Mouse (Mus musculus) lung, embryonic 15.5 days (tissue): Measurements from ENCODE around the gene Casp4. TPM values are rescaled to one million over a fixed set of nuclear protein-coding genes. Genes with fewer than 3 reads are reported as not detected.
A peak's percentile ranks its signal among the peaks of the same experiment; 100 is the strongest.

ENCODE experiments used
- ATAC-seq: fragments of 200-750 bp; cut with Nextera tagmentation; 2 replicates; pipeline ENCODE4 v1.8.0; 2017; ENCODE audit warnings: moderate number of reproducible peaks, borderline replicate concordance; ENCODE audit not compliant: low FRiP score, low TSS enrichment; ENCODE audit errors: extremely low read depth
- H3K27ac ChIP-seq: fragments of 300-500 bp; sonication (generic); 2 replicates; pipeline ENCODE4 v1.5.1; 2015; ENCODE audit warnings: moderate library complexity, mild to moderate bottlenecking, inconsistent platforms
- H3K27me3 ChIP-seq: fragments of 300-500 bp; sonication (generic); 2 replicates; pipeline ENCODE4 v1.6.1; 2015; ENCODE audit warnings: inconsistent platforms
- H3K36me3 ChIP-seq: fragments of 300-500 bp; sonication (generic); 2 replicates; pipeline ENCODE4 v1.6.1; 2015; ENCODE audit warnings: inconsistent platforms
- H3K4me1 ChIP-seq: fragments of 300-500 bp; sonication (generic); 2 replicates; pipeline ENCODE4 v1.6.1; 2015; ENCODE audit warnings: inconsistent platforms
- H3K4me2 ChIP-seq: fragments of 300-500 bp; sonication (generic); 2 replicates; pipeline ENCODE4 v1.6.1; 2015; ENCODE audit warnings: inconsistent platforms, mild to moderate bottlenecking, moderate library complexity
- H3K4me3 ChIP-seq: fragments of 300-500 bp; sonication (generic); 2 replicates; pipeline ENCODE4 v1.5.1; 2015; ENCODE audit warnings: mild to moderate bottlenecking, inconsistent platforms
- H3K9ac ChIP-seq: fragments of 300-500 bp; sonication (generic); 2 replicates; pipeline ENCODE4 v1.6.1; 2015; ENCODE audit warnings: inconsistent platforms
- H3K9me3 ChIP-seq: fragments of 300-500 bp; sonication (generic); 2 replicates; pipeline ENCODE4 v1.6.1; 2016; ENCODE audit warnings: inconsistent platforms
- WGBS: fragments of 180-500 bp; shearing (Covaris S2); methylation state at CpG from one replicate; pipeline ENCODE4 v1.1.7; 2015; 5-methylcytosine and 5-hydroxymethylcytosine counted together
- polyA plus RNA-seq: library from polyadenylated mRNA; unstranded; fragments of >200 nt; fragmentation: Nextera tagmentation; extraction: Ambion mirVana; gene quantifications from 2 replicates; pipeline ENCODE4 v1.2.1, GENCODE M21; 2015

The Casp4 gene
- polyA plus RNA-seq: 0.80 and 0.83 TPM in 2 replicates

- Histone ChIP-seq H3K4me2 (no peak within 1 kb of the TSS), H3K4me1 (no peaks in the 10 kb centered on the region), H3K4me3 (peak within 1 kb of the TSS; percentile 12; the same call in 1 of the 2 replicates), H3K9me3 (no peaks in the 10 kb centered on the region), H3K27me3 (no peaks in the 10 kb centered on the region), H3K36me3 (no peaks in the 10 kb centered on the region), H3K9ac (no peak within 1 kb of the TSS), H3K27ac (no peak within 1 kb of the TSS)
- WGBS: 52% methylated on average over 5 of the region's 5 CpGs
- no peak for ATAC-seq
These were observed at the start of gene Casp4 for GRCm38 (mm10) chr9:5308561-5308960. Gene Casp4, plus strand, starts transcription at chr9:5308828.

DNA sequence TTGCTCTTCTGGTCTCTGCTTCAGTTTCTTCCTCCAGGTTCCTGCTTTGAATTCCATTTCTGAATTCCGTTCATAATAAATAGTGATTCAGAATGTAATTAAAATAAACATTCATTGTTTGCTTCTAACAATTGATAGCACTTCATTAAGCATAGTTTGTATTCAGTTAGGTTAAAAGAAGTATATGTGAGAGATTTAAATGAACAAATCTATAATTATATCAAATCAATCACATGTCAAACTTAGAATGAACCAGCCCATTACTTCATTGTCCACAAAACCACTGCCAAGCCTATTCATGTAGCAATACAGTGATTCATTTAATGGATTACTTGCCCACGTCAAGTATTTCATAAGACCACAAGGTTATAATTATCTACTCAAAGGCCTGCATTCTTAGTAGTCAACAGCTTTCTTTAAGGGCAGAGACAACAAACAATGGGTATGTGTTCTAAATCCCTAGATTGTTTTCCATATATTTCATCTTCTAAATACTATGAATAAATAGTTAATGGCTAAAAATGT, 44.6 kb upstream of the Casp4 start:
- no peaks in the 10 kb centered on the region for H3K36me3 ChIP-seq
- H3K4me3 ChIP-seq: no peak overlapping the region
- no peak overlapping the region for H3K9ac ChIP-seq
- no peak for ATAC-seq
- WGBS: 59% methylated on average over 2 of the region's 2 CpGs
- no peaks in the 10 kb centered on the region for H3K4me1 ChIP-seq
- no peak overlapping the region for H3K4me2 ChIP-seq
- H3K9me3 ChIP-seq: no peaks in the 10 kb centered on the region
- H3K27ac ChIP-seq: no peak overlapping the region
- no peaks in the 10 kb centered on the region for H3K27me3 ChIP-seq

DNA sequence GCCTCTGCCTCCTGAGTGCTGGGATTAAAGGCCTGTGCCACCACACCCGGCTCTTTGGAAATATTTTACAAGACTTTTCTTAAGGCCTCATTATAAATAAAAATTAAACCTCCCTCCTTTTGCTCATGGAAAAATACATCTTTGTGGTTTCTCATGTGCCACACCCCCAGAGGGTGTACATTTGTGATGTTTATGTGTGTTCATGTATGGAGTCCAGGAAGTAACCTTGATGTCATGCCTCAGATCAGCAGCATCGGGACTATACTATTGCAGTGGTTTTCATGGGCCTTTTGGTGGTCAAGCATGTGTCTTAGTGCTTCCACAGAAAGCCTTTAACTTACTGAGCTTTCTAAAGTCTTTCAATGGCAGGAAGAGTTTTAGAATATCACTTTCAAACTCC, 38.4 kb upstream of the Casp4 start:
- Histone ChIP-seq H3K36me3 (no peaks in the 10 kb centered on the region), H3K4me1 (no peaks in the 10 kb centered on the region), H3K4me2 (no peak overlapping the region), H3K27ac (no peak overlapping the region), H3K27me3 (no peaks in the 10 kb centered on the region), H3K4me3 (no peak overlapping the region), H3K9me3 (no peaks in the 10 kb centered on the region), H3K9ac (no peak overlapping the region)
- WGBS: 86% methylated on average over 2 of the region's 2 CpGs
- no peak for ATAC-seq

DNA sequence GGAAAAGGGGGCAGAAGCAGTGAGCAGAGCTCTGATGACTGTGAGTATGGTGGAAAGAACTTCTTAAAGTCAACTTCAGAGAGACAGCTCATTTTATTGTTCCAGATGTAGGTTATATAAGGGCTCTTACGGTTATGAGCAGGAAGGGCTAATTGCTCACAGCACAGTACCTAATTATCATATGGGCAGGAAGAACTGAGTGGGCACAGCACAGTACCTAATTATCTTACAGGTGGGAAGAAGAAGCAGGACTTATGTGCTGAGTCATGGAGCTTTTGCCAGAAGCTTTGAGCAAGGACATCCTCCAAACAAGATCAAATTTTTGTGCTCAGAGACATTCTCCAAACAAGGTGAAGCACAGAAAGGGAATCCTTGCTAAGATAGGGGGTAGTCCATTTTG, 37.7 kb upstream of the Casp4 start:
- Histone ChIP-seq H3K4me3 (no peak overlapping the region), H3K9me3 (no peaks in the 10 kb centered on the region), H3K36me3 (no peaks in the 10 kb centered on the region), H3K9ac (no peak overlapping the region), H3K27me3 (no peaks in the 10 kb centered on the region), H3K4me1 (no peaks in the 10 kb centered on the region), H3K27ac (no peak overlapping the region), H3K4me2 (no peak overlapping the region)
- WGBS: 67% methylated on average over 1 of the region's 1 CpGs
- ATAC-seq: no peak

DNA sequence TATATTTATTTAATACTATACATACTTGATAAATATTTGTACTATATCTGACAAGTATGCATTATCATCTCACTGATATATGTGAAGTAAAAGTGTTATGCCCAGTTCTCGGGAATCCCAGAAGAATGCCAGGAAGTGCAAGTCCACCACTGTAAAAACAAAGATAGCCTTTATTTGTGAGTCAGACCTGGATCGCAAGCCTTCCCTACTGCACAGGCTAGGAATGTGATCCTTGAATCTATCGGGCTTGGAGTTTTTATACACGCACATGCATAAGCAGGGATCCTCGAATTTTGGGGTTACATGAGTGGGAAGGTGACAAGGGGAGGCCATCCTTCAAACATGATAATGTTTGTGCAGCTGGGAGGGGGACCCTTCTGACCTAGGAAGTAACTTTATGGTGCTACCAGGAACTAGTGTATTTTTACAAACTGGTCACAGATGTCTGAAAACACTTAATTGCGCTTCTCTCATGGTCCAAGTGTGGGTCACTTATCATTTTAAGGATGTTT, 37.2 kb upstream of the Casp4 start:
- 47% methylated on average over 6 of the region's 6 CpGs for WGBS
- Histone ChIP-seq H3K4me2 (no peak overlapping the region), H3K9me3 (no peaks in the 10 kb centered on the region), H3K27ac (no peak overlapping the region), H3K4me1 (no peaks in the 10 kb centered on the region), H3K36me3 (no peaks in the 10 kb centered on the region), H3K4me3 (no peak overlapping the region), H3K9ac (no peak overlapping the region), H3K27me3 (no peaks in the 10 kb centered on the region)
- no peak for ATAC-seq

DNA sequence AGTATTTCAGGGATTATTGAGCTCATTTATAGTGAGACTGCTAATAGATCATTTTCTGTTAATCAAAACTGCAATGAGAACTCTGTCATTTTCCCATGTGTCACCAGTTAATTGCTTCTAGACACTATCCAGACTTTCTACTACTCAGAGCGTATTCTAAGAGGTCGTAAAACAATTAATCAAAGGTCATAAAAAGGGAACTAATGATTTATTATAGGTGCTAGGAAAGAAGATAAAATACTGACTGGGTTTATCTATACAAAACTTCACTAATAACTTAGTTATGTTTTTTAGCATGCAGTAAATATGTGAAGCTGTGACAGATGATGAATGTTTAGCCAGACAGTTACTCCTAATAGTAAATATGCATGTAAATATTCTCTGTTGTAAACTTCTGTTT, 22.6 kb upstream of the Casp4 start:
- H3K27me3 ChIP-seq: no peaks in the 10 kb centered on the region
- H3K9me3 ChIP-seq: no peaks in the 10 kb centered on the region
- no peak overlapping the region for H3K4me2 ChIP-seq
- ATAC-seq: no peak
- no peak overlapping the region for H3K9ac ChIP-seq
- no peaks in the 10 kb centered on the region for H3K4me1 ChIP-seq
- 71% methylated on average over 2 of the region's 2 CpGs for WGBS
- H3K27ac ChIP-seq: no peak overlapping the region
- H3K4me3 ChIP-seq: no peak overlapping the region
- H3K36me3 ChIP-seq: no peaks in the 10 kb centered on the region

DNA sequence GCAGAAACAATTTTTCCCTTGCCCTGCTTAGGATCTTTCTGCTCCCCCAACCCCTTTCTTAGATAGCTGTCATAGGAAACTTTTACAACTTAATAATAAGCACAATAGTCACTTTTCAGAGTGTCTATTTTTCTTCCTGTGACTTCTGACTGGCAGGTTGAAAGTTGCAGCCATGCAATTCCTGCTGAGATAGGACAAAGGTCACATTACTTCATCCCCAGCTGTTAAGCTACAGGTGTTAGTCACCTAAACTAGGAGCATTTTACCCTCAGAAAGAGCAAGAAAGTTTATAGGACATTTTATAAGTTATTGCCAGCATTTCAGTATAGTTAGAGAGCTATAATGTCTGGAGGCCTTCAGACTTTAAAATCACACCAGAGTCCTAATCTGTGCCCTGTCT, 22.0 kb upstream of the Casp4 start:
- Histone ChIP-seq H3K9me3 (no peaks in the 10 kb centered on the region), H3K27ac (no peak overlapping the region), H3K4me3 (no peak overlapping the region), H3K27me3 (no peaks in the 10 kb centered on the region), H3K36me3 (no peaks in the 10 kb centered on the region), H3K9ac (no peak overlapping the region), H3K4me1 (no peaks in the 10 kb centered on the region), H3K4me2 (no peak overlapping the region)
- no peak for ATAC-seq

DNA sequence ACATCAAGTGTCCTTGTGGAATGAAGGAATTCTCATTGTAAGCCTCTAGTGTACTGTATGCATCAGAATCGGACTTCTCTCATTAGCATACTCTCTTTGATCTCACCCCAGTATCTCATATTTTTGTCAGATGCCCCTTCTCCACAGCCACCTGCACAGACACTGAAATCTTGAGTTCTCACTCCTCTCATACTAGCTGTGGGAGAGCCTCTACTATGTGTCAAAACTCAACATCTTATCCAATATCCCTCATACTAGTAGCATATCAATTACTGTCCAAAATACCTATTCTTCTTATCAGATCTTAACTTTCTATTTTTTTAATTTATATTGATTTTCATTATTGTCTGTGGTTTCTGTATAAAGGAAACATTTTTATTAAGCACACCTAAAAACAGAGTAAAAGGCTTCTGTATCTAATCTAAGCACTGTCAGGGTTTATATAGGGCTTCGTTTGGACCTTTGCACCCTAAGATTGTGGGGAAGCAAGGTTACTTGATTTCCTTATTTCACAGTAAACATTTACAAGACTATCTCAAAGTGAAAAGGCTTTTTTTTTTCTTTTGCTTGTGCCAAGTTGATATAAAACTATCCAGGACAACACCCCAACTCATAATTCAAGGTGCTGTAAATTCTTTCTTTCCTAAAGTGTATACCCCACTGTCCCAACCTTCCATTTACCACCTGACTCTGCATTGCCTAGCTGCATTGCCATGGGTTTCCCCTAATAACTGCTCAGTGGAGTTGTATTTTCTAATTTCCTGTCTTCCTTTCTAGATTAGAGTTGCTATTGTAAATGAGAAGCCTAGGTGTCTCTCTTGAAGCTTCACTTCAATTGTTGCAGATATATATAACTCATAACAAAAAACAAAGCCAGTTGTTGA, 12.0 kb upstream of the Casp4 start:
- Histone ChIP-seq H3K36me3 (no peaks in the 10 kb centered on the region), H3K4me3 (no peak overlapping the region), H3K27ac (no peak overlapping the region), H3K9ac (no peak overlapping the region), H3K4me1 (no peaks in the 10 kb centered on the region), H3K4me2 (no peak overlapping the region), H3K27me3 (no peaks in the 10 kb centered on the region), H3K9me3 (no peaks in the 10 kb centered on the region)
- WGBS: 55% methylated on average over 2 of the region's 2 CpGs
- ATAC-seq: no peak

DNA sequence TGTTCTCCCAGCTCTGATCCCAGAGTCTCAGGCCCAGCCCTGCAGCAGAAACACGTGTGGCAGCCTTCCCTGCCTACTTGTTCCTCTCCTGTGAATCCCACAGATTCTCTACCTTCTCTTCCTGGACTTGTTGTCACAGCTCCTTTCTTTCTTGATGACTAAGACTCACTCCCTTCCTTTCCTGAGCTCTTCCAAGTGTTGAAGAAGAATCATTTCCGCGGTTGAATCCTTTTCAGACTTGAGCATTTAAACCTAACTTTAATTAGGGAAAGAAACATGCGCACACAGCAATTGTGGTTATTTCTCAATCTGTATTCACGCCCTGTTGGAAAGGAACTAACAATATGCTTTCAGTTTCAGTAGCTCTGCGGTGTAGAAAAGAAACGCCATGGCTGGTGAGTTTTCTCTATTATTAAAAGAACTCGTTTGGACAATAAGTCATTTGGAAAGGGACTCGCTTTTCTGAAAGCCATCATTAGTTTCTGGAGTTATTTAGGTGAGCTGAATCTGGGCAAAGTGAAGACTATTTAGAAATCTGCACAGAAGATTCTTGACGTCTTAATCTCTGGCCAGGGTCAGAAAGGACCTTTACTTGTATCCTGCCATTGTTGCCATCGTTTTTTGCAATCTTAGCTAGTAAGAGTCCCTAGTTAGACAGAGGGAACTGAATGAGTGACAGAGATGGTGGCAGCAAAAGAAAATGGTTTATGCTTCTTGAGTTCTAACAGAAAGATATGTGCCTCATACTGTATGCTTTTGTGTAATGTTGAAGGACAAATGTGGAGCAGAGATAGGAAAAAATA, 10.1 kb upstream of the Casp4 start, which contains the start of gene Casp1:
Casp1 (plus strand) TSS at position 189 of the 803 bp plus-strand sequence.
- no peaks in the 10 kb centered on the region for H3K27me3 ChIP-seq
- WGBS: 75% methylated on average over 11 of the region's 11 CpGs
- H3K9me3 ChIP-seq: no peaks in the 10 kb centered on the region
- H3K9ac ChIP-seq: no peak within 1 kb of the TSS
- no peak within 1 kb of the TSS for H3K4me2 ChIP-seq
- H3K27ac ChIP-seq: no peak within 1 kb of the TSS
- no peak within 1 kb of the TSS for H3K4me3 ChIP-seq
- no peaks in the 10 kb centered on the region for H3K36me3 ChIP-seq
- ATAC-seq: no peak
- H3K4me1 ChIP-seq: no peaks in the 10 kb centered on the region

DNA sequence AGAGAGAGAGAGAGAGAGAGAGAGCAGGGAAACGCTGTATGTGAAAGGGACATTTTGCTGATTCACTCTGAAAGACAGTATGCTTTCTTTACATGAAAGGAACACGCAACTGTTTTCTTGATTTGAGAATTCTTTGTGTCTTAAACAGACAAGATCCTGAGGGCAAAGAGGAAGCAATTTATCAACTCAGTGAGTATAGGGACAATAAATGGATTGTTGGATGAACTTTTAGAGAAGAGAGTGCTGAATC, 9.6 kb upstream of the Casp4 start:
- no peaks in the 10 kb centered on the region for H3K9me3 ChIP-seq
- no peaks in the 10 kb centered on the region for H3K36me3 ChIP-seq
- no peaks in the 10 kb centered on the region for H3K27me3 ChIP-seq
- H3K4me3 ChIP-seq: no peak overlapping the region
- 72% methylated on average over 2 of the region's 2 CpGs for WGBS
- H3K27ac ChIP-seq: no peak overlapping the region
- no peak for ATAC-seq
- H3K9ac ChIP-seq: no peak overlapping the region
- no peaks in the 10 kb centered on the region for H3K4me1 ChIP-seq
- no peak overlapping the region for H3K4me2 ChIP-seq

DNA sequence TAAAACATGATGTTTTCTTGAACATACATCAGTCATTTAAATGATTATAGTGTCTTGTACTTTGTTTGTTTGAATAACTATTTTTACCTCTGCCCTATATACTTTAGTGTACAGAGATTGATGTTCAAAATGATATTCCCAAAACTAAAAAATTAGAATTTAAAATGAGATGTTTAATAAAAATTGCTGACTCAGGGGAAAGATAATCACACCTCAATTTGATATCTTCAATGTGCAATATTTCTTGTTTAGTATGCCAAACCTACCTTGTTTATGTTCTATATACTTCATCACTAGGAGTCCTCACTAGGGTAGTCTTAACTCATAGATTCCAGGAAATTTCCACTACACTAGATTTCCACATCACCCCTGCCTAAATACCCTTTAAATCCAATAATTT, 1.5 kb downstream of the Casp4 start:
- Histone ChIP-seq H3K4me3 (no peak overlapping the region), H3K27me3 (no peaks in the 10 kb centered on the region), H3K27ac (no peak overlapping the region), H3K4me1 (no peaks in the 10 kb centered on the region), H3K36me3 (no peaks in the 10 kb centered on the region), H3K9me3 (no peaks in the 10 kb centered on the region), H3K9ac (no peak overlapping the region), H3K4me2 (no peak overlapping the region)
- ATAC-seq: no peak

- H3K27ac ChIP-seq: no peak overlapping the region
- no peaks in the 10 kb centered on the region for H3K36me3 ChIP-seq
- no peak for ATAC-seq
- no peaks in the 10 kb centered on the region for H3K27me3 ChIP-seq
- no peak overlapping the region for H3K9ac ChIP-seq
- H3K4me1 ChIP-seq: no peaks in the 10 kb centered on the region
- 62% methylated on average over 4 of the region's 4 CpGs for WGBS
- H3K4me3 ChIP-seq: no peak overlapping the region
- H3K9me3 ChIP-seq: no peaks in the 10 kb centered on the region
- no peak overlapping the region for H3K4me2 ChIP-seq
These were observed 2.8 kb downstream of the Casp4 start for GRCm38 (mm10) chr9:5311435-5311834.
